Mouse (Mus musculus): ENCODE data around the gene Pde4dip. TPM values are rescaled to one million over a fixed set of nuclear protein-coding genes. Genes with fewer than 3 reads are reported as not detected.

Gene Pde4dip
- total RNA-seq, 4 experiments from 2014 or later: 195 to 235 (median 214) TPM

- peak; percentile 84 to 90 for DNase-seq (ENCODE audit: low spot score in 2 of 2)
These were observed 12.3 kb upstream of the Pde4dip start, which contains the start of gene Sec22b for GRCm38 (mm10) chr3:97900516-97901490. Gene Sec22b, plus strand, starts transcription at chr3:97901190.

- no peak for DNase-seq (ENCODE audit: low spot score in 2 of 2)
These were observed 9.9 kb upstream of the Pde4dip start for GRCm38 (mm10) chr3:97898381-97898780.

GRCm38 (mm10) chr3:97894695-97895094 is 6.2 kb upstream of the Pde4dip start:
- no peak for DNase-seq (ENCODE audit: low spot score in 2 of 2)

- no peak for DNase-seq (ENCODE audit: low spot score in 2 of 2)
These were observed 1.7 kb upstream of the Pde4dip start for GRCm38 (mm10) chr3:97890205-97890604.

- peak in 1 of 2 experiments; percentile 26 for DNase-seq (ENCODE audit: low spot score in 2 of 2)
These were observed 731 bp downstream of the Pde4dip start for GRCm38 (mm10) chr3:97887785-97888167.

- DNase-seq (ENCODE audit: low spot score in 2 of 2): peak in 1 of 2 experiments; percentile 38
These were observed 6.9 kb downstream of the Pde4dip start for GRCm38 (mm10) chr3:97881576-97881975.

- peak in 1 of 2 experiments; percentile 67 for DNase-seq (ENCODE audit: low spot score in 2 of 2)
These were observed 9.3 kb downstream of the Pde4dip start for GRCm38 (mm10) chr3:97879222-97879621.

- no peak for DNase-seq (ENCODE audit: low spot score in 2 of 2)
These were observed 12.2 kb downstream of the Pde4dip start for GRCm38 (mm10) chr3:97876259-97876658.

GRCm38 (mm10) chr3:97874777-97875176 is 13.7 kb downstream of the Pde4dip start:
- DNase-seq (ENCODE audit: low spot score in 2 of 2): no peak

GRCm38 (mm10) chr3:97869730-97870129 is 18.8 kb downstream of the Pde4dip start:
- DNase-seq (ENCODE audit: low spot score in 2 of 2): no peak

GRCm38 (mm10) chr3:97868733-97869132 is 19.8 kb downstream of the Pde4dip start:
- no peak for DNase-seq (ENCODE audit: low spot score in 2 of 2)

- DNase-seq (ENCODE audit: low spot score in 2 of 2): peak in 1 of 2 experiments; percentile 71
These were observed 20.4 kb downstream of the Pde4dip start for GRCm38 (mm10) chr3:97868024-97868689.

- no peak for DNase-seq (ENCODE audit: low spot score in 2 of 2)
These were observed 21.1 kb downstream of the Pde4dip start for GRCm38 (mm10) chr3:97867221-97868023.

- DNase-seq (ENCODE audit: low spot score in 2 of 2): no peak
These were observed 21.8 kb downstream of the Pde4dip start for GRCm38 (mm10) chr3:97866696-97867095.

- no peak for DNase-seq (ENCODE audit: low spot score in 2 of 2)
These were observed 27.6 kb downstream of the Pde4dip start for GRCm38 (mm10) chr3:97860820-97861451.

GRCm38 (mm10) chr3:97859400-97859799 is 29.1 kb downstream of the Pde4dip start:
- peak in 1 of 2 experiments; percentile 55 for DNase-seq (ENCODE audit: low spot score in 2 of 2)

GRCm38 (mm10) chr3:97854575-97855384 is 33.7 kb downstream of the Pde4dip start:
- DNase-seq (ENCODE audit: low spot score in 2 of 2): peak; percentile 60 to 65

GRCm38 (mm10) chr3:97851803-97852202 is 36.7 kb downstream of the Pde4dip start:
- DNase-seq (ENCODE audit: low spot score in 2 of 2): no peak

- DNase-seq (ENCODE audit: low spot score in 2 of 2): no peak
These were observed 40.9 kb downstream of the Pde4dip start for GRCm38 (mm10) chr3:97847626-97848025.

GRCm38 (mm10) chr3:97846448-97846847 is 42.1 kb downstream of the Pde4dip start:
- DNase-seq (ENCODE audit: low spot score in 2 of 2): no peak

Data from layer of hippocampus, adult 8-10 months (tissue).